Mouse (Mus musculus): ENCODE data around the gene Fry. TPM values are rescaled to one million over a fixed set of nuclear protein-coding genes. Genes with fewer than 3 reads are reported as not detected.

Gene Fry
- polyA plus RNA-seq, 1 experiment from 2014 or later = 4.3 TPM

- Histone ChIP-seq H3K27ac (no peak overlapping the region), H3K4me3 (no peak overlapping the region), H3K9me3 (no peaks in the 10 kb centered on the region; the same call in 1 of the 2 replicates), H3K27me3 (ENCODE audit: poor library complexity, severe bottlenecking) (no peaks in the 10 kb centered on the region), H3K4me1 (no peaks in the 10 kb centered on the region), H3K36me3 (replicated peaks) (no peaks in the 10 kb centered on the region)
- WGBS = 88% methylated on average over 2 of the region's 2 CpGs
- DNase-seq (ENCODE audit: extremely low spot score, low spot score) = no peak
Observed at GRCm38 (mm10) chr5:150347845-150348244, 229.4 kb downstream of the Fry start.

- no peak for DNase-seq (ENCODE audit: extremely low spot score, low spot score)
- WGBS = 100% methylated on average over 1 of the region's 1 CpGs
- no peaks in the 10 kb centered on the region for H3K36me3 ChIP-seq (replicated peaks)
Observed at GRCm38 (mm10) chr5:150348302-150348701, 229.9 kb downstream of the Fry start.

GRCm38 (mm10) chr5:150351191-150351590 lies 232.7 kb downstream of the Fry start:
- Histone ChIP-seq H3K9me3 (no peaks in the 10 kb centered on the region; the same call in 1 of the 2 replicates), H3K4me1 (no peaks in the 10 kb centered on the region), H3K4me3 (no peak overlapping the region), H3K27me3 (ENCODE audit: poor library complexity, severe bottlenecking) (no peaks in the 10 kb centered on the region), H3K27ac (no peak overlapping the region), H3K36me3 (replicated peaks) (no peaks in the 10 kb centered on the region)
- WGBS = 83% methylated on average over 2 of the region's 2 CpGs
- DNase-seq (ENCODE audit: extremely low spot score, low spot score) = no peak

More at GRCm38 (mm10) chr5:150348302-150348701, 229.9 kb downstream of the Fry start:
- Histone ChIP-seq H3K27me3 (ENCODE audit: poor library complexity, severe bottlenecking) (no peaks in the 10 kb centered on the region), H3K9me3 (no peaks in the 10 kb centered on the region; the same call in 1 of the 2 replicates), H3K4me3 (no peak overlapping the region), H3K27ac (no peak overlapping the region), H3K4me1 (no peaks in the 10 kb centered on the region)

GRCm38 (mm10) chr5:150358671-150359070 lies 240.2 kb downstream of the Fry start:
- H3K27ac ChIP-seq = no peak overlapping the region
- no peaks in the 10 kb centered on the region for H3K4me1 ChIP-seq
- DNase-seq (ENCODE audit: extremely low spot score, low spot score) = no peak
- WGBS = 94% methylated on average over 14 of the region's 14 CpGs
- no peak overlapping the region for H3K4me3 ChIP-seq
- no peaks in the 10 kb centered on the region for H3K27me3 ChIP-seq (ENCODE audit: poor library complexity, severe bottlenecking)
- no peaks in the 10 kb centered on the region for H3K36me3 ChIP-seq (replicated peaks)
- no peaks in the 10 kb centered on the region for H3K9me3 ChIP-seq

GRCm38 (mm10) chr5:150362241-150362640 lies 243.8 kb downstream of the Fry start:
- Histone ChIP-seq H3K27me3 (ENCODE audit: poor library complexity, severe bottlenecking) (no peaks in the 10 kb centered on the region), H3K9me3 (peaks cover 8% of the 10 kb centered on the region), H3K27ac (no peak overlapping the region), H3K4me1 (no peaks in the 10 kb centered on the region), H3K36me3 (replicated peaks) (no peaks in the 10 kb centered on the region), H3K4me3 (no peak overlapping the region)
- no peak for DNase-seq (ENCODE audit: extremely low spot score, low spot score)
- 93% methylated on average over 6 of the region's 6 CpGs for WGBS

GRCm38 (mm10) chr5:150364621-150365020 lies 246.2 kb downstream of the Fry start:
- no peak for DNase-seq (ENCODE audit: extremely low spot score, low spot score)
- Histone ChIP-seq H3K27ac (no peak overlapping the region), H3K27me3 (ENCODE audit: poor library complexity, severe bottlenecking) (no peaks in the 10 kb centered on the region), H3K36me3 (replicated peaks) (no peaks in the 10 kb centered on the region), H3K4me1 (no peaks in the 10 kb centered on the region), H3K4me3 (no peak overlapping the region), H3K9me3 (peaks cover 8% of the 10 kb centered on the region)
- WGBS = 92% methylated on average over 3 of the region's 3 CpGs

GRCm38 (mm10) chr5:150367027-150367426 lies 248.6 kb downstream of the Fry start:
- Histone ChIP-seq H3K4me3 (no peak overlapping the region), H3K36me3 (replicated peaks) (no peaks in the 10 kb centered on the region), H3K9me3 (peaks cover 8% of the 10 kb centered on the region), H3K4me1 (0 out of 2 replicates have a peak, but pooled peaks cover 3% of the 10 kb centered on the region), H3K27me3 (ENCODE audit: poor library complexity, severe bottlenecking) (no peaks in the 10 kb centered on the region), H3K27ac (no peak overlapping the region)
- no peak for DNase-seq (ENCODE audit: extremely low spot score, low spot score)
- WGBS = 83% methylated on average over 4 of the region's 4 CpGs

- Histone ChIP-seq H3K36me3 (replicated peaks) (no peaks in the 10 kb centered on the region), H3K4me3 (no peak overlapping the region), H3K27ac (no peak overlapping the region), H3K9me3 (peaks cover 8% of the 10 kb centered on the region), H3K4me1 (peaks cover 14% of the 10 kb centered on the region), H3K27me3 (ENCODE audit: poor library complexity, severe bottlenecking) (no peaks in the 10 kb centered on the region)
- DNase-seq (ENCODE audit: extremely low spot score, low spot score) = no peak
- WGBS = 74% methylated on average over 6 of the region's 6 CpGs
Observed at GRCm38 (mm10) chr5:150370291-150370690, 251.8 kb downstream of the Fry start.

GRCm38 (mm10) chr5:150370895-150371294 lies 252.4 kb downstream of the Fry start:
- peaks cover 14% of the 10 kb centered on the region for H3K4me1 ChIP-seq
- no peaks in the 10 kb centered on the region for H3K27me3 ChIP-seq (ENCODE audit: poor library complexity, severe bottlenecking)
- no peak overlapping the region for H3K4me3 ChIP-seq
- H3K9me3 ChIP-seq = peaks cover 8% of the 10 kb centered on the region
- no peak overlapping the region for H3K27ac ChIP-seq
- no peak for DNase-seq (ENCODE audit: extremely low spot score, low spot score)
- H3K36me3 ChIP-seq (replicated peaks) = no peaks in the 10 kb centered on the region

- H3K4me1 ChIP-seq = peaks cover 14% of the 10 kb centered on the region
- no peaks in the 10 kb centered on the region for H3K27me3 ChIP-seq (ENCODE audit: poor library complexity, severe bottlenecking)
- no peak overlapping the region for H3K4me3 ChIP-seq
- no peak overlapping the region for H3K27ac ChIP-seq
- no peaks in the 10 kb centered on the region for H3K36me3 ChIP-seq (replicated peaks)
- DNase-seq (ENCODE audit: extremely low spot score, low spot score) = no peak
- H3K9me3 ChIP-seq = no peaks in the 10 kb centered on the region
- 60% methylated on average over 3 of the region's 3 CpGs for WGBS
Observed at GRCm38 (mm10) chr5:150372956-150373355, 254.5 kb downstream of the Fry start.

GRCm38 (mm10) chr5:150374778-150375559 lies 256.5 kb downstream of the Fry start:
- Histone ChIP-seq H3K27ac (no peak overlapping the region), H3K36me3 (replicated peaks) (no peaks in the 10 kb centered on the region), H3K4me3 (no peak overlapping the region), H3K9me3 (no peaks in the 10 kb centered on the region), H3K4me1 (peaks cover 14% of the 10 kb centered on the region), H3K27me3 (ENCODE audit: poor library complexity, severe bottlenecking) (no peaks in the 10 kb centered on the region)
- WGBS = 87% methylated on average over 8 of the region's 8 CpGs
- DNase-seq (ENCODE audit: extremely low spot score, low spot score) = no peak

- Histone ChIP-seq H3K9me3 (no peaks in the 10 kb centered on the region), H3K36me3 (replicated peaks) (no peaks in the 10 kb centered on the region), H3K4me1 (no peaks in the 10 kb centered on the region), H3K27me3 (ENCODE audit: poor library complexity, severe bottlenecking) (no peaks in the 10 kb centered on the region), H3K4me3 (no peak overlapping the region), H3K27ac (no peak overlapping the region)
- 89% methylated on average over 18 of the region's 18 CpGs for WGBS
- DNase-seq (ENCODE audit: extremely low spot score, low spot score) = no peak
Observed at GRCm38 (mm10) chr5:150378586-150378985, 260.1 kb downstream of the Fry start.

- no peak for DNase-seq (ENCODE audit: extremely low spot score, low spot score)
- Histone ChIP-seq H3K9me3 (no peaks in the 10 kb centered on the region), H3K27ac (no peak overlapping the region), H3K4me3 (no peak overlapping the region), H3K4me1 (0 out of 2 replicates have a peak, but pooled peaks cover 4% of the 10 kb centered on the region), H3K27me3 (ENCODE audit: poor library complexity, severe bottlenecking) (no peaks in the 10 kb centered on the region), H3K36me3 (replicated peaks) (no peaks in the 10 kb centered on the region)
- WGBS = 94% methylated on average over 10 of the region's 10 CpGs
Observed at GRCm38 (mm10) chr5:150380767-150381166, 262.3 kb downstream of the Fry start.
